Mouse (Mus musculus): ENCODE measurements at regions not wholly inside any gene's neighbourhood (a gene's known extent, or its start where the extent isn't known, plus 50 kb on each side); places are given as distances from the start of the nearest gene placed in this dataset.

DNA sequence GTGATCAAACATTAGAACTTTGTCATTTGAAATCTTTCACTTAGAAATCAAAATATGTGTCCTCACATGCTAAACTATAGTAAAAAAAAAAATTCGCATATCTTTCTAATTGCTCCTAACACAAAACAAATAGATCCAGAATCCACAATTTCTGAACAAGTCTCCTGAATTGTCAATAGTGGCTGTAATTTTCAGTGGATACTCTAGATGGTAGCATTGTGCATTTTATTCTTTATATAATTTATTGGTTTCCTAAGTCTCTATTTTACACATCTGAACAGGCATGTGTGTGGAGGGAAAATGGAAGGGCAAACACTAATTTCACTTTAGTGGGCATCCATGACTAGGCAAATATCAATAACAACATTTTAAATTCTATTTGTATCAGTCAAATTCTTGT, 63.7 kb upstream of the Tnmd start:
- TF ChIP-seq CTCF (IDR thresholded peaks at IDR 0.05 in 2 of 3, conservative IDR thresholded peaks at IDR 0.05 in 1 of 3; ENCODE audit: control insufficient read depth in 1 of 3, insufficient read depth in 1 of 3, low read depth in 2 of 3, low read length in 3 of 3, poor library complexity in 1 of 3, severe bottlenecking in 1 of 3), result peak in 1 of 3 experiments; percentile 59; a peak in 2 of 6 replicates
- no peak for TF ChIP-seq E2F4 (IDR thresholded peaks at IDR 0.05; ENCODE audit: borderline replicate concordance, low read depth, low read length)
- peak; percentile 76 for TF ChIP-seq RAD21 (IDR thresholded peaks at IDR 0.05; ENCODE audit: low read depth, low read length)
- peak; percentile 58 for TF ChIP-seq ZC3H11A (IDR thresholded peaks at IDR 0.05; ENCODE audit: low read depth, low read length)
- TF ChIP-seq EP300 (IDR thresholded peaks at IDR 0.05; ENCODE audit: low read depth in 1 of 2, low read length in 2 of 2), result no peak
- TF ChIP-seq RCOR1 (IDR thresholded peaks at IDR 0.05; ENCODE audit: low read depth, low read length), result no peak
- no peak for TF ChIP-seq CHD1 (IDR thresholded peaks at IDR 0.05; ENCODE audit: low read depth, low read length)
- TF ChIP-seq SIN3A (IDR thresholded peaks at IDR 0.05; ENCODE audit: low read length), result no peak
- peak; percentile 61 for TF ChIP-seq SMC3 (IDR thresholded peaks at IDR 0.05; ENCODE audit: low read depth, low read length)
- no peak for TF ChIP-seq ZMIZ1 (IDR thresholded peaks at IDR 0.05; ENCODE audit: low read depth, low read length)
- TF ChIP-seq JUND (IDR thresholded peaks at IDR 0.05; ENCODE audit: low read depth, low read length), result 0 out of 2 replicates have a peak, but pooled peaks have one; percentile 7

GRCm38 (mm10) chrX:133754026-133754425, 65.2 kb upstream of the Pcdh19 start:
- TF ChIP-seq ZC3H11A (IDR thresholded peaks at IDR 0.05; ENCODE audit: low read depth, low read length), result no peak
- Histone ChIP-seq H3K79me2 (ENCODE audit: control insufficient read depth, insufficient read depth, low read length, poor library complexity) (no peaks in the 10 kb centered on the region), H3K9ac (ENCODE audit: control insufficient read depth, low read depth, low read length, poor library complexity, severe bottlenecking) (no peak overlapping the region), H3K4me3 (ENCODE audit: control insufficient read depth in 1 of 2, insufficient read depth in 1 of 2, low read depth in 2 of 2, low read length in 2 of 2) (no peak overlapping the region), H3K27ac (ENCODE audit: control insufficient read depth, low read depth, low read length) (no peak overlapping the region), H3K27me3 (ENCODE audit: control insufficient read depth in 1 of 2, insufficient read depth in 2 of 2, low read length in 2 of 2) (no peaks in the 10 kb centered on the region), H3K36me3 (ENCODE audit: control insufficient read depth in 1 of 2, insufficient read depth in 2 of 2, low read length in 2 of 2) (no peaks in the 10 kb centered on the region), H3K9me3 (replicated peaks; ENCODE audit: insufficient read depth, low read length) (no peaks in the 10 kb centered on the region), H3K4me1 (ENCODE audit: control insufficient read depth in 1 of 2, insufficient read depth in 2 of 2, low read length in 2 of 2) (no peaks in the 10 kb centered on the region)
- no peak for DNase-seq (ENCODE audit: low read depth, low spot score)

More for the DNA sequence above, 63.7 kb upstream of the Tnmd start:
- H3K9me3 ChIP-seq (replicated peaks; ENCODE audit: insufficient read depth, low read length), result no peaks in the 10 kb centered on the region
- H3K4me3 ChIP-seq (ENCODE audit: control insufficient read depth in 1 of 2, insufficient read depth in 1 of 2, low read depth in 2 of 2, low read length in 2 of 2), result no peak overlapping the region
- H3K27ac ChIP-seq (ENCODE audit: control insufficient read depth, low read depth, low read length), result no peak overlapping the region
- H3K36me3 ChIP-seq (ENCODE audit: control insufficient read depth in 1 of 2, insufficient read depth in 2 of 2, low read length in 2 of 2), result no peaks in the 10 kb centered on the region
- no peaks in the 10 kb centered on the region for H3K79me2 ChIP-seq (ENCODE audit: control insufficient read depth, insufficient read depth, low read length, poor library complexity)
- no peak overlapping the region for H3K9ac ChIP-seq (ENCODE audit: control insufficient read depth, low read depth, low read length, poor library complexity, severe bottlenecking)
- no peaks in the 10 kb centered on the region; a peak in 1 of 4 replicates for H3K27me3 ChIP-seq (ENCODE audit: control insufficient read depth in 1 of 2, insufficient read depth in 2 of 2, low read length in 2 of 2)
- no peaks in the 10 kb centered on the region for H3K4me1 ChIP-seq (ENCODE audit: control insufficient read depth in 1 of 2, insufficient read depth in 2 of 2, low read length in 2 of 2)
- peak; percentile 34 for DNase-seq (ENCODE audit: low read depth, low spot score)

DNA sequence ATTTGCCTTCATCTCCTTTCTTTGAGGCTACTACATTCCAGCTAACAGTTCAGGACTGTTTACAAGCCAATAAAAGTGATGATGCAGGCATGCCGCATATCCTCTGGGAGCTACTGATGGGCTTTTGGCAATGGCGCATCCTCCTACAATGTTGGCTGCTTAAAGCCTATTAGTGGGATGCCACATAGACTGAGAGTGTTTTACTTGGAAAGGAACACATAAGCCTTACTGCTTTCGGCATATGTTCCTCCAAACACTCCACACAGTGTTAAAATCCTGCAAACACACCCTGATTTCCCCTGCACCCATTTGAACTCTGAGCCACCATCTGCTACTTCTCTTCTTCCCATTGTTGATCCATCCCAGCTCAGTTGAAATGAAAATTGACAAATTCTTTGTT, 63.4 kb upstream of the Pcdh19 start:
- no peak overlapping the region for H3K27ac ChIP-seq (ENCODE audit: control insufficient read depth, low read depth, low read length)
- no peak for DNase-seq (ENCODE audit: low read depth, low spot score)
- no peaks in the 10 kb centered on the region for H3K79me2 ChIP-seq (ENCODE audit: control insufficient read depth, insufficient read depth, low read length, poor library complexity)
- H3K4me1 ChIP-seq (ENCODE audit: control insufficient read depth in 1 of 2, insufficient read depth in 2 of 2, low read length in 2 of 2), result no peaks in the 10 kb centered on the region
- H3K36me3 ChIP-seq (ENCODE audit: control insufficient read depth in 1 of 2, insufficient read depth in 2 of 2, low read length in 2 of 2), result no peaks in the 10 kb centered on the region
- no peak for TF ChIP-seq ZKSCAN1 (IDR thresholded peaks at IDR 0.05; ENCODE audit: low read depth, low read length)
- H3K27me3 ChIP-seq (ENCODE audit: control insufficient read depth in 1 of 2, insufficient read depth in 2 of 2, low read length in 2 of 2), result no peaks in the 10 kb centered on the region
- no peaks in the 10 kb centered on the region for H3K9me3 ChIP-seq (replicated peaks; ENCODE audit: insufficient read depth, low read length)
- no peak overlapping the region for H3K9ac ChIP-seq (ENCODE audit: control insufficient read depth, low read depth, low read length, poor library complexity, severe bottlenecking)
- no peak overlapping the region for H3K4me3 ChIP-seq (ENCODE audit: control insufficient read depth in 1 of 2, insufficient read depth in 1 of 2, low read depth in 2 of 2, low read length in 2 of 2)

All from MEL (cell line).